Mouse (Mus musculus) layer of hippocampus, postnatal 25 days (tissue): ENCODE results near the gene Steap2. TPM values are rescaled to one million over a fixed set of nuclear protein-coding genes. Genes with fewer than 3 reads are reported as not detected.
A peak's percentile ranks its signal among the peaks of the same experiment; 100 is the strongest.

ENCODE experiments used
- DNase-seq, 2 experiments: peaks; one replicate each; pipeline ENCODE4 v3.0.0; 2022; ENCODE audit warnings: mixed read lengths in 2 of 2, low spot score in 1 of 2; ENCODE audit errors: extremely low spot score in 1 of 2
- total RNA-seq, 2 experiments: library from RNA; stranded (reverse); gene quantifications; 2 replicates each; pipeline ENCODE4 v1.2.3; 2021

Gene Steap2
- total RNA-seq, 2 experiments from 2014 or later: 6.7 to 6.9 TPM

- no peak for DNase-seq
These were observed 18.3 kb downstream of the Steap2 start for GRCm38 (mm10) chr5:5676082-5676481.

DNA sequence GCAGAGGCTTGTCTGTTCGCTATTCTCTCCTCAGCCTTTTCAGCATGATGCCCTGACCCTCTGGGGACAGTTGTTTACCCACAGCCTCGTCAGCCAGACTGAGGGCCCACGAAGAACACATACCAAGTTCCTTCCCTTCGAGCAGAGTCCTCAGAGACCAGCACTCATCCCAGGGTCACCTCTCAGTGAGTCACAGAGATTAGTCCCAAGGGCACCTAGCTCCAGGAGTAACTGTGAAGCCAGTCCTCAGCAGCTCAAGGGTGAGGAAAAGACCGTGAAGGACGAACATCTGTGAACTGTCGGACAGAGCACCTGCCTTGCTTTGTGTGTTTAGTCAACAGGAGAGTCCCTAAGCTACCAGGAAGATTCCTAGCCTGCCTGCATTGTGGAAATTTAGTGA, 25.5 kb downstream of the Steap2 start:
- DNase-seq: no peak

- DNase-seq: no peak
These were observed 29.9 kb downstream of the Steap2 start for GRCm38 (mm10) chr5:5664371-5664926.

DNA sequence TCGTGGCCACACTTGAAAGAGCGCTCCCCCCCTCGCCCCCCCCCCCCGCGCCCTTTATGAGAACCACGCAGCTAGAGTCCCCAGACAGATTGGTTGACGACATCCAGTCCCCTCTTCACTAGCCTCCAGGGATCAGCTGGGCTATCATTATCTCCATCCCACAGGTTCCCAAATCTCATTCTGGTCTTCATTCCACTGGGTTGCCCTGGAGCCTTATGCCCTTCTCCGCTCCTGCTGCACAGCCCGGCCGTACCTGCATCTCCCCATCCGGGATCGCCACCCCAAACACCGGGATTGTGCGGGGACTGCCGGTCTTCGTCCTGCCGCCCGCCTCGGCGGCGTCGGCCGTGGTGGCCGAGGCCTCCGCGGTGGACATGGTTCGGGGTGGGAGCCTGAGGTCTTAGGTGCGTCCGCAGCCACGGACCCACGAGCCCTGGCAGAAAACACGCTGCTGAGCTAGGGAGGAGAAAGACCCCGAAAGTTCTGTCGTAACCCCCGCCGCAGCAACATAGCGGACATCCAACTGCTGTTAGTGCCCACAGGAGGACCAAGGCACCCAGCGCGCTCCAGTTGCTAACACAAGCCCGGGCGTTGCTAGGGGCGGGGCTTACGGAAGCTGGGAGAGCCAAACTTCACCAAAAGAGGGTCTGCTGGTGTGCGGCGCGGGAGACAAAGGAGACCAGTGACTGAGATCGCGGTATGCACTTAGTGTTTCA, 30.6 kb downstream of the Steap2 start, which contains the start of gene Cfap69:
Gene Cfap69, minus strand, starts transcription at position 585 of the 716 bp plus-strand sequence.
- DNase-seq: peak; percentile 79 to 86

DNA sequence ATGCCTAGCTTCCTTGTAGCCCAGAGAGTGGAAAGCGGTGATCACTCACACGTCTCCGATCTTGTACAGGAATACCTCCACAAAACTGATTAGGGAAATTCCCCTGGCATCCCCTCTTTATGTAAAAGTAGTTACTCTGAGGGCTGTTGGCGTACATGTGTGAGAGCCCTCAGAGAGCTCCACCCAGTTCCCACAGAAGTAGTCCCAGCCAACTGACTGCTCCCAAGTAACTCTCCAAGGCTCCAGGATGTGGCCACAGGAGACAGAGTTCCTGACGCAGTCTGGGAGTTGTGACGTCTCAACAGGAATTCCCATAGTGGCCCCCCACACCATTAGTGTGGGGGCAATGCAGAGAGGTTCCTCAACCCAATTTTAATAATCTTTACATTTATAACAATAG, 31.3 kb downstream of the Steap2 start:
- no peak for DNase-seq

DNA sequence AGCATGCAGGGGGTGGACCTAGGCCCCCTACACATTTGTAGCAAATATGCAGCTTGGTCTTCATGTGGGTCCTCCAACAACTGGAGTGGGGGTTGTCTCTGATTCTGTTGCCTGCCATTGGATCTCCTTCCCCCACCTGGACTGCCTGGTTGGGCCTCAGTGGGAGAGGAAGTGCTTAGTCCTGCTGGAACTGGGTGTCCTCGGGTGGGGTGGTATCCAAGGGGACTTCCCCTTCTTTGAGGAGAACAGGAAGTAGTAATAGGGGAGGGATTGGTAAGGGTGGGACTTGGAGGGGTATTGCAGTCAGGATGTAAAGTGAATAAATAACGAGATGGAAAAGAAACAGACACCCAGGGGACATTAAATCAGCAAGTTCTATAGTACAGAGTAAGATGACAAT, 35.7 kb downstream of the Steap2 start:
- DNase-seq: no peak

GRCm38 (mm10) chr5:5657932-5658331, 36.4 kb downstream of the Steap2 start:
- no peak for DNase-seq

DNA sequence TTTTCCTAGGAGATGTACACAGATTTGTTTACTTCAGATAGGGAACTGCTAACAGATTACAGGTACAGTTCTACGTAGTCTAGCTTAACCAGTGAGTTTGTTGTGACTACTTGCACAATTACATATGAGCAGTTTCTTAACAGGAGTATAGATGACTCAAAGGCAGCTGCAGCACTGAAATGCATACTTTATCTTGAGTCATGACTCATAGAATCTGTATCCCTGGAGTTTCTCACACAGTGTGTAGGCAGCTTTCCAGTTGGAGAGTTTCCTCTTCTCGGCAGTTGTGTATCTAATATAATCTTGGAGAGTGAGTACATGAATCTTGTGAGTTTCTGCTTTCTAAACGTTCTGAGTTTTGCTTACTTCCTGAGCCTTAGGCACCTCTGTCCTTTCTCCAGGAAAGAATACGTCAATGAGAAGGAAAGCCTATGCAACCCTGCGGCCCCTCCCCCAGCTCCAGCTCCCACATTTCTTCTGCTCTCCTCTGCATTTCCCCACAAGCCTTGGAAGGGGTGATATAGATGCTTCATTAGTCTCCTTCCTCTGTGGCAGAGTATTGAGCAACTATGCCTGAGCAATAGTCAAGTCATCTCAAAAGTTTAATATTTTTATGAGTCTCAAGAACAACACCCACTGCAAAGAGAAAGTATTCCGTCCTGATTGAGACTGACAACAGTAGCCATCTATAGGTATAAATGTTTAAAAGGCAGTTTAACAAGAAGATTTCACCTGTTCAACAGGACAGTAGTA, 45.4 kb downstream of the Steap2 start:
- no peak for DNase-seq

DNA sequence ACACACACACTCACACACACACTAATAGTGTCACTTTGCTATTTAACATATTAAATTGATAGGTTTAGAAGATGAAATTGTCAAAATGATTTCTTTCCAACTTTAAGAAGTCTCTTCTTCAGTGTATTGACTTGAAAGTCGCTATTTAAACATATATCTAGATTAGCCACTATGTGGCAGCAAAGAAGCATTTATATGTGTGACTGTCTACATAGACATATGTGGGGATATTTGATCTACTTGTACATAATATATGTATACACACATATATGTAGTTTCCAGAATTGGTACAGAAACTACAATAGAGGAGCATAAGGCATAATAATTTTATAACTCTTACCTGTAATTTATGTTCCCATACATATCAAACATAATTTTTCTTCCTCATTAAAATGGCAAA, 48.2 kb downstream of the Steap2 start:
- DNase-seq: no peak

- no peak for DNase-seq
These were observed 55.9 kb downstream of the Steap2 start for GRCm38 (mm10) chr5:5638496-5638895.

DNA sequence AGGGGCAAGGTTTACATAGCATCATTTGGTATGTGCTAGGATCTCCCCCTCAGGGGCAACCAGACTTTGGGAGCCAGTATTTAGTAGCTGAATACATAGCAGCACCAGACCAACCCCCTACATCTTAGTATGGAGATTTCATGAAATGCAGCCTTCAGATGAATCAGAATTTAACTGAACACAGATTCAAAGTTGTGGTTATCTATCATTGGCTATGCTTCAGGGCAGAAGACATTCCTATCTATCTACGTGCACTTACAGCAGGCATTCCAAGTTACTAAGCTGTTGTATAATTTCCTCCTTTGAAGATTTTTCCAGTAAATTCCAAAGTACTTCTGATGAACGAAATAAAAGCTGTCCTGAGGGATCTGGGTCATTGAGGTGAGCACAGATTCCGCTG, 68.9 kb downstream of the Steap2 start:
- DNase-seq: no peak

- DNase-seq: no peak
These were observed 76.0 kb downstream of the Steap2 start for GRCm38 (mm10) chr5:5618329-5618728.

Other genes with a start within 250 kb of the Steap2 start
- gene 1700015F17Rik, start 215.4 kb downstream of the Steap2 start, total RNA-seq: not detected
- 10 to 100 TPM; 27.3 TPM for gene Cldn12, start 179.6 kb downstream of the Steap2 start, total RNA-seq
- 10 to 100 TPM in 1 of 2 experiments, 1 to 10 TPM in 1; 9.9 to 10.8 TPM for gene Gtpbp10, start 135.0 kb downstream of the Steap2 start, total RNA-seq
- gene Gm8773, start 120.8 kb downstream of the Steap2 start, total RNA-seq: not detected
- gene Cfap69, start 30.3 kb downstream of the Steap2 start, total RNA-seq: 10 to 100 TPM; 13.8 to 19.6 TPM
- under 1 TPM; 0.40 to 0.54 TPM for gene Steap1, start 54.7 kb upstream of the Steap2 start, total RNA-seq